Comparison of ENCODE assay signal across 23 mouse cellular contexts in genomic region chr6:28979586-28979985, GRCm38 (mm10).
DNase-seq lines count a peak whose midpoint lies in the region; ATAC-seq lines count a peak whose summit lies in the region.
"Had no signal": no experiment of that assay in that cellular context is flagged by ENCODE, and none has a peak within 500 bp of the region (broad histone marks: within the 10 kb centered on the region; RNA-seq: fewer than 3 reads in every experiment).

No protein-coding gene starts in this region.

- 74% methylated on average over 8 of the region's 8 CpGs for WGBS in neural tube, embryonic 13.5 days

- H3K4me1 ChIP-seq in neural tube, embryonic 13.5 days (replicated peaks): peaks cover 29% of the 10 kb centered on the region

- H3K36me3 ChIP-seq in neural tube, embryonic 13.5 days: no peaks in the 10 kb centered on the region
- H3K36me3 ChIP-seq: hindbrain, embryonic 10.5 days; limb, embryonic 10.5 days; limb, embryonic 15.5 days; liver, embryonic 13.5 days had no signal

- peak overlapping the region; percentile 83; the same call in 1 of the 2 replicates for H3K9ac ChIP-seq in neural tube, embryonic 13.5 days
- H3K9ac ChIP-seq: limb, embryonic 15.5 days; liver, embryonic 13.5 days had no signal

- intact Hi-C loops in left cerebral cortex, postnatal 10 days (cut with DNase I): no loop called here

- ATAC-seq in neural tube, embryonic 13.5 days (ENCODE audit: low read depth): no peak
- ATAC-seq in monocyte, adult 5-6 weeks (replicated peaks; ENCODE audit: insufficient number of reproducible peaks, low FRiP score, low TSS enrichment, poor library complexity, severe bottlenecking): no peak
- ATAC-seq: lung, postnatal 0 days; Patski had no signal

- no peak overlapping the region for H3K27ac ChIP-seq in neural tube, embryonic 13.5 days (replicated peaks)
- H3K27ac ChIP-seq: limb, embryonic 10.5 days; limb, embryonic 15.5 days; liver, embryonic 13.5 days had no signal

- H3K9me3 ChIP-seq in neural tube, embryonic 13.5 days: no peaks in the 10 kb centered on the region
- H3K9me3 ChIP-seq: limb, embryonic 10.5 days; limb, embryonic 15.5 days; liver, embryonic 13.5 days had no signal

- no peak overlapping the region for H3K4me3 ChIP-seq in neural tube, embryonic 13.5 days
- H3K4me3 ChIP-seq: erythroblast, embryonic 14.5 days; limb, embryonic 15.5 days; liver, embryonic 13.5 days had no signal

- H3K4me2 ChIP-seq in neural tube, embryonic 13.5 days: peak overlapping the region; percentile 90; the same call in 1 of the 2 replicates
- H3K4me2 ChIP-seq: liver, embryonic 13.5 days had no signal

- H3K27me3 ChIP-seq in neural tube, embryonic 13.5 days: peaks cover 62% of the 10 kb centered on the region

- peak; percentile 26 for DNase-seq in adrenal gland, adult 2 months
- DNase-seq in adrenal gland, postnatal 4 days (ENCODE audit: low spot score in 2 of 2): no peak
- DNase-seq in cerebellum, adult 9-11 months: peak; percentile 52
- no peak for DNase-seq in cerebellum, postnatal 14 days
- DNase-seq in neural tube, embryonic 10.5 days (ENCODE audit: extremely low spot score, low spot score): no peak
- DNase-seq in left cerebral cortex, postnatal 10 days (ENCODE audit: extremely low spot score in 1 of 2, low spot score in 2 of 2): no peak
- DNase-seq: gastrocnemius, postnatal 10 days; heart, postnatal 14 days; layer of hippocampus, postnatal 36 days; liver, embryonic 13.5 days; lung, adult 18-20 months; lung, postnatal 4 days; right cerebral cortex, adult 18-20 months; spleen, adult 18-20 months; thymus, postnatal 14 days had no signal

Comparison
In these comparisons a context has a peak if more than half of its experiments do, and no peak if none do; other contexts are left out.
1. DNase-seq: peak in adrenal gland, adult 2 months (single experiment) and cerebellum, adult 9-11 months (single experiment); none in adrenal gland, postnatal 4 days (0 of 2), cerebellum, postnatal 14 days (0 of 2), neural tube, embryonic 10.5 days (single experiment) and left cerebral cortex, postnatal 10 days (0 of 2).